Mouse (Mus musculus) heart, embryonic 15.5 days (tissue): ENCODE data around the gene Srpk2. TPM values are rescaled to one million over a fixed set of nuclear protein-coding genes. Genes with fewer than 3 reads are reported as not detected.
"Not testable (repeated sequence)": the region's sequence is repeated elsewhere in the genome, so short reads cannot be mapped to it uniquely, and the experiment has no call there.

ENCODE experiments used
- ATAC-seq: fragments of 200-750 bp; cut with Nextera tagmentation; replicated peaks from 2 replicates; pipeline ENCODE4 v1.8.0; 2017; ENCODE audit warnings: low read depth, moderate TSS enrichment; ENCODE audit not compliant: insufficient number of reproducible peaks, insufficient read depth, low FRiP score
- H3K27ac ChIP-seq: fragments of 300-500 bp; sonication (generic); 2 replicates; pipeline ENCODE4 v1.5.1; 2015; ENCODE audit warnings: mild to moderate bottlenecking, inconsistent platforms
- H3K27me3 ChIP-seq: fragments of 300-500 bp; sonication (generic); 2 replicates; pipeline ENCODE4 v1.6.1; 2015; ENCODE audit warnings: inconsistent platforms
- H3K36me3 ChIP-seq: fragments of 300-500 bp; sonication (generic); 2 replicates; pipeline ENCODE4 v1.6.1; 2015; ENCODE audit warnings: mild to moderate bottlenecking, inconsistent platforms
- H3K4me1 ChIP-seq: fragments of 300-500 bp; sonication (generic); replicated peaks from 2 replicates; pipeline ENCODE4 v1.6.1; 2015; ENCODE audit warnings: inconsistent platforms
- H3K4me2 ChIP-seq: fragments of 300-500 bp; sonication (generic); 2 replicates; pipeline ENCODE4 v1.6.1; 2015; ENCODE audit warnings: inconsistent platforms, mild to moderate bottlenecking, moderate library complexity
- H3K4me3 ChIP-seq: fragments of 300-500 bp; sonication (generic); 2 replicates; pipeline ENCODE4 v1.5.1; 2015; ENCODE audit warnings: mild to moderate bottlenecking, inconsistent platforms
- H3K9ac ChIP-seq: fragments of 300-500 bp; sonication (generic); 2 replicates; pipeline ENCODE4 v1.6.1; 2015; ENCODE audit warnings: mild to moderate bottlenecking, inconsistent platforms
- H3K9me3 ChIP-seq: fragments of 300-500 bp; sonication (generic); replicated peaks from 2 replicates; pipeline ENCODE4 v1.6.1; 2016; ENCODE audit warnings: inconsistent platforms
- WGBS: fragments of 180-500 bp; shearing (Covaris S2); methylation state at CpG from one replicate; pipeline ENCODE4 v1.1.7; 2015; ENCODE audit warnings: mixed read lengths; 5-methylcytosine and 5-hydroxymethylcytosine counted together
- polyA plus RNA-seq: library from polyadenylated mRNA; unstranded; fragments of >200 nt; fragmentation: Nextera tagmentation; extraction: Ambion mirVana; gene quantifications from 2 replicates; pipeline ENCODE4 v1.2.1, GENCODE M21; 2015

The Srpk2 gene
- polyA plus RNA-seq, 1 experiment from 2014 or later = 40.5 TPM

- WGBS = 97% methylated on average over 34 of the region's 34 CpGs
- ATAC-seq, H3K27me3 ChIP-seq, H3K27ac ChIP-seq, H3K4me1 ChIP-seq, H3K9ac ChIP-seq, H3K4me2 ChIP-seq, H3K4me3 ChIP-seq: not testable (repeated sequence)
- Histone ChIP-seq H3K9me3 (peaks cover 33% of the 10 kb centered on the region), H3K36me3 (peaks cover 67% of the 10 kb centered on the region)
Observed at GRCm38 (mm10) chr5:23706601-23707597, 22.5 kb upstream of the Srpk2 start.

- Histone ChIP-seq H3K9me3 (peaks cover 4% of the 10 kb centered on the region; the same call in 1 of the 2 replicates), H3K27ac (no peak overlapping the region), H3K27me3 (no peaks in the 10 kb centered on the region), H3K4me3 (no peak overlapping the region), H3K4me2 (no peak overlapping the region), H3K9ac (no peak overlapping the region), H3K4me1 (no peaks in the 10 kb centered on the region), H3K36me3 (peaks cover 35% of the 10 kb centered on the region)
- WGBS = 100% methylated on average over 1 of the region's 1 CpGs
- no peak for ATAC-seq
Observed at GRCm38 (mm10) chr5:23697457-23697856, 13.0 kb upstream of the Srpk2 start.

GRCm38 (mm10) chr5:23683431-23683830 is 986 bp downstream of the Srpk2 start:
- no peak overlapping the region for H3K9ac ChIP-seq
- H3K27me3 ChIP-seq = no peaks in the 10 kb centered on the region
- no peak overlapping the region for H3K27ac ChIP-seq
- no peaks in the 10 kb centered on the region for H3K4me1 ChIP-seq
- no peak overlapping the region for H3K4me2 ChIP-seq
- no peak for ATAC-seq
- H3K4me3 ChIP-seq = no peak overlapping the region
- no peaks in the 10 kb centered on the region for H3K9me3 ChIP-seq
- no peaks in the 10 kb centered on the region for H3K36me3 ChIP-seq
- 69% methylated on average over 4 of the region's 4 CpGs for WGBS

GRCm38 (mm10) chr5:23679006-23679405 is 5.4 kb downstream of the Srpk2 start:
- no peak overlapping the region for H3K4me3 ChIP-seq
- H3K4me1 ChIP-seq = 0 out of 2 replicates have a peak, but pooled peaks cover 5% of the 10 kb centered on the region
- no peaks in the 10 kb centered on the region for H3K36me3 ChIP-seq
- no peak for ATAC-seq
- H3K9me3 ChIP-seq = no peaks in the 10 kb centered on the region
- no peak overlapping the region for H3K4me2 ChIP-seq
- H3K27ac ChIP-seq = no peak overlapping the region
- no peak overlapping the region for H3K9ac ChIP-seq
- WGBS = 56% methylated on average over 3 of the region's 3 CpGs
- H3K27me3 ChIP-seq = no peaks in the 10 kb centered on the region

- no peak overlapping the region for H3K4me2 ChIP-seq
- 89% methylated on average over 5 of the region's 5 CpGs for whole genome bisulfite sequencing
- H3K36me3 ChIP-seq = no peaks in the 10 kb centered on the region
- ATAC-seq = no peak
- no peak overlapping the region for H3K27ac ChIP-seq
- 0 out of 2 replicates have a peak, but pooled peaks cover 5% of the 10 kb centered on the region for H3K4me1 ChIP-seq
- H3K4me3 ChIP-seq = no peak overlapping the region
- H3K9ac ChIP-seq = no peak overlapping the region
- H3K27me3 ChIP-seq = no peaks in the 10 kb centered on the region
- H3K9me3 ChIP-seq = no peaks in the 10 kb centered on the region
Observed at GRCm38 (mm10) chr5:23677883-23678282, 6.5 kb downstream of the Srpk2 start.

DNA sequence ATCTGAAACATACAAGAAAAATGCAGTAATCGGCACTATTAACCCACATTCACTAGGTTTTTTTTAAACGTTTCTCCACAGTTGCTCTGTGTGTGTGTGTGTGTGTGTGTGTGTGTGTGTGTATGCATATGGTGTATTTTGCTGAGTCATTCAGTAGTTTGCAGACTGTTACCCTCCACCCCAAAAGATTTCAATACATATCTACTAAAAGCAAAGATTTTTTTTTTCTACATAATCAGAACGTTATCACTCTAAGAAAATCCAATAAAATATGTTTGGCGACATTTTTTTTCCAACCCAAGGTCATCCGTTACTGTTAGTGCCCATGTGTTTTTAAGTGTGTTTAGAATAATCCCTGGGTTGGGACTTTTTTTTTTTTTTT is 7.4 kb downstream of the Srpk2 start:
- Histone ChIP-seq H3K4me3 (no peak overlapping the region), H3K9me3 (no peaks in the 10 kb centered on the region), H3K27ac (no peak overlapping the region), H3K4me1 (peaks cover 7% of the 10 kb centered on the region), H3K4me2 (no peak overlapping the region), H3K27me3 (no peaks in the 10 kb centered on the region), H3K36me3 (no peaks in the 10 kb centered on the region), H3K9ac (no peak overlapping the region)
- 83% methylated on average over 5 of the region's 5 CpGs for WGBS
- no peak for ATAC-seq

GRCm38 (mm10) chr5:23676156-23677071 is 8.0 kb downstream of the Srpk2 start:
- WGBS = 8% methylated on average over 41 of the region's 41 CpGs
- Histone ChIP-seq H3K4me2 (peak overlapping the region; percentile 93), H3K27ac (peak overlapping the region; percentile 56; the same call in 1 of the 2 replicates), H3K9me3 (no peaks in the 10 kb centered on the region), H3K4me1 (peaks cover 13% of the 10 kb centered on the region), H3K4me3 (peak overlapping the region; percentile 98), H3K36me3 (no peaks in the 10 kb centered on the region), H3K9ac (peak overlapping the region; percentile 86), H3K27me3 (no peaks in the 10 kb centered on the region)
- peak; percentile 40 for ATAC-seq

- H3K36me3 ChIP-seq = no peaks in the 10 kb centered on the region
- H3K4me1 ChIP-seq = peaks cover 13% of the 10 kb centered on the region
- no peaks in the 10 kb centered on the region for H3K9me3 ChIP-seq
- no peaks in the 10 kb centered on the region for H3K27me3 ChIP-seq
- H3K27ac ChIP-seq = peak overlapping the region; percentile 79
- H3K9ac ChIP-seq = peak overlapping the region; percentile 86
- H3K4me3 ChIP-seq = peak overlapping the region; percentile 98
- under 1% methylated on average over 42 of the region's 95 CpGs for WGBS
- ATAC-seq = peak; percentile 84
- peak overlapping the region; percentile 93 for H3K4me2 ChIP-seq
Observed at GRCm38 (mm10) chr5:23675499-23676155, 8.8 kb downstream of the Srpk2 start.

DNA sequence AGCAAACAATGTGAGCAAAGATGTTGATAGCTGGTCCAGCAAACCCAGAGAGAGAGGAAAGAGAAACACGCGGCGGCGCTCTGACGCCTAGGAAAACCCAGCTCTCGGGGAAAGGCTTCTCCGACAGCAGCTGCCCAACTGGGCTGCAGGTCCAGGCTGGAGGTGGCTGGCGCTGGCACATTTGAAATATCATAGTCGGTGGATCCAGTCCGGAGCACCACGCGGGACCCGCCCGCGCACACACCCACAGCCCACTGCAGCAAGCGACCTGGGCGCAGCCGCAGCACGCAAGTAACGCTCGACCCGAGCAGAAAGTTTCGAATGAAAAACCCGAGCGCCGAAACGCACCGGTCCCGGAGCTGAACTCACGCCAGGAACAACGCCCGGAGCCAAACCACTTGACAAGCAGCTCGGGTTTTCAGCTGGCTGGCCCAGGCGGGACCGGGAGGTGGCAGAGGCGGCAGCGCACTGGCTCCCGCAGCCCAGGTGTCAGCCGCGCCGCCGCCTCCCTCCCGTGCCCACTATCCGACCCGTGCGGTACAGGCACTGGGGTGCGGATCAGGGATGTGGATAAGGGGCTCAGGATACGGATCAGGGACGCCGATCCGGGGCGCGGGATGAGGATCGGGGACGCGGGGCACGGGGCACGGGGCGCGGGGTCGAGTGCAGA is 9.5 kb downstream of the Srpk2 start:
- peak overlapping the region; percentile 86 for H3K9ac ChIP-seq
- H3K9me3 ChIP-seq = no peaks in the 10 kb centered on the region
- peak overlapping the region; percentile 79 for H3K27ac ChIP-seq

GRCm38 (mm10) chr5:23672136-23672535 is 12.3 kb downstream of the Srpk2 start:
- WGBS = 28% methylated on average over 7 of the region's 7 CpGs
- peak overlapping the region; percentile 49 for H3K4me2 ChIP-seq

More for the DNA sequence above, 9.5 kb downstream of the Srpk2 start:
- peaks cover 13% of the 10 kb centered on the region for H3K4me1 ChIP-seq
- WGBS = under 1% methylated on average over 60 of the region's 61 CpGs
- ATAC-seq = peak; percentile 54
- H3K4me2 ChIP-seq = peak overlapping the region; percentile 93
- no peaks in the 10 kb centered on the region for H3K27me3 ChIP-seq
- H3K36me3 ChIP-seq = no peaks in the 10 kb centered on the region
- H3K4me3 ChIP-seq = peak overlapping the region; percentile 98

More at GRCm38 (mm10) chr5:23672136-23672535, 12.3 kb downstream of the Srpk2 start:
- no peak for ATAC-seq
- H3K36me3 ChIP-seq = no peaks in the 10 kb centered on the region
- H3K9ac ChIP-seq = no peak overlapping the region
- peak overlapping the region; percentile 8 for H3K27ac ChIP-seq
- no peaks in the 10 kb centered on the region for H3K9me3 ChIP-seq
- peaks cover 13% of the 10 kb centered on the region for H3K4me1 ChIP-seq
- peak overlapping the region; percentile 26 for H3K4me3 ChIP-seq
- H3K27me3 ChIP-seq = no peaks in the 10 kb centered on the region
